Mouse (Mus musculus) T-helper 17 cell (primary cell): ENCODE data around the gene Dph1.

Experiments used
- in situ Hi-C, 2 experiments: fragments of 300-600 bp; cut with MboI, MseI; formaldehyde crosslinking; loops; 1 replicate in 1 of 2; 2 replicates in 1 of 2; pipeline ENCODE4 v1.15.1; 2025; ENCODE audit warnings: high pct_unique_total_duplicates in 2 of 2

Gene Dph1

GRCm38 (mm10) chr11:75139122-75139963, 51.7 kb downstream of the Dph1 start:
- in situ Hi-C loops: no loop called here

GRCm38 (mm10) chr11:75136666-75137398, 54.2 kb downstream of the Dph1 start:
- in situ Hi-C loops: no loop called here

GRCm38 (mm10) chr11:75135358-75135757, 55.7 kb downstream of the Dph1 start:
- in situ Hi-C loops: no loop called here

GRCm38 (mm10) chr11:75134485-75135068, 56.5 kb downstream of the Dph1 start:
- in situ Hi-C loops: no loop called here

- in situ Hi-C loops: no loop called here
Measured at GRCm38 (mm10) chr11:75133951-75134350, 57.1 kb downstream of the Dph1 start.

DNA sequence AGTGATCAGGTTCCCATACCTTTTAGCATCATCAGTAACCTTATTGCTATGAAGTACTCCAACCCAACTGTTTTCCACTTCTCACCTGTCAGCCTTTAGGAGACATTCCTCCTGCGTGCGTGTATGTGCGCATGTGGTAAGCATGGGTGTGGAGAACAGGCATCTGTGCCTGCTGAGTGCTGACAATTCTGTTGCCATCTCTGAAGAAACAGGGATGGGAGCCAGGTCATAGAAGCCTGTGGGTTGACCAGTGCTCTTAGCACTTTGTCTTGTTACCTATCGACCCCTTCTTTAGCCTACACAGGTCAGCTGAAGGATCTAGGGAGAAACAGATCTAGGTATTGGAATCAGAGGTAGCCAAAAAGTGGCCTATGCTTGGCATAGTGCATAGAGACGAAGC, 57.6 kb downstream of the Dph1 start:
- in situ Hi-C loops: no loop called here

DNA sequence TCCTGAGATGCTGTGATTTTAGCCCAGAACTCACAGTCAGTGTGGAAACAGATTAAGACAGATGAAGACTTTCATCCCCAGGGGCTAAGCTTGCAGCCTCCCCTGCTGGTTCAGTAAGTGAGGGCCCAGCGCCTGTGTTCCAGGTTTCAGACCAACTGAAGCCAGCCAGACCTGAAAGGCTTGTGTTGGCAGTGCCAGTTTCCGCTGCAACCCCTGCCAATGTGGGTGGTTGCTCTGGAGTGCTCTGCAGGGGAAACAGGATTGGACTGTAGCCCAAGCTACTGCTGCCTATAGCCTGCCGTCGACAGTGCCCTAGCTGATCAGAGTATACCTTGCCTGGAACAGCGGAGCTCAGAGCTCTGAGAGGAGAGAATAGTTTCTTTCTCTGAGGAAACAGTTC, 58.8 kb downstream of the Dph1 start:
- in situ Hi-C loops: no loop called here

DNA sequence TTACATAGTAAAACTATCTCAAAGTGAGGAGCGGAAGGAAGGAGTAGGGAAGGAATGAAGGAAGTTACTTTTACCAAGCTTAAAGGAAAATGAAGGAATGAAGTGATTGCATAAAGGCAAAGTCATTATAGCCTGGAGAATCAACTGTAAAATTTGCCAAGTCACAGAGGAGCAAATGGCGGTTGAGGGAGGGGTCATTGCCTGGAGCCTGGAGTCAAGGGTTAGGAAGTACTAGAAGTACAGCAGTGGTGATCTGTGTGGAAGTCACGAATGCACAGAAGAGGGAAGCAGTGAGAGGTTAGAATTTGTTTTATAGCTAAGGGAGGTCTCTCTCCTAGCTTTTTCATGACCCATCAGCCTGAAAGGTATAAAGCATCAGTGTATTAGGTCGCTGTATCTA, 59.7 kb downstream of the Dph1 start:
- in situ Hi-C loops: no loop called here

- in situ Hi-C loops: no loop called here
Measured at GRCm38 (mm10) chr11:75129481-75129880, 61.6 kb downstream of the Dph1 start.
